Mouse (Mus musculus): ENCODE measurements at regions not wholly inside any gene's neighbourhood (a gene's known extent, or its start where the extent isn't known, plus 50 kb on each side); places are given as distances from the start of the nearest gene placed in this dataset.
A peak's percentile ranks its signal among the peaks of the same experiment; 100 is the strongest.

GRCm38 (mm10) chr1:76031171-76031922 lies 485.3 kb downstream of the Slc4a3 start:
- no peaks in the 10 kb centered on the region for H3K9me3 ChIP-seq (replicated peaks; ENCODE audit: control insufficient read depth, low read length)
- DNase-seq (ENCODE audit: low spot score): peak; percentile 24
- H3K4me2 ChIP-seq (ENCODE audit: low read depth, low read length): no peak overlapping the region
- H3K4me3 ChIP-seq (ENCODE audit: low read depth, low read length): no peak overlapping the region
- peaks cover 4% of the 10 kb centered on the region; the same call in 1 of the 2 replicates for H3K4me1 ChIP-seq (ENCODE audit: control insufficient read depth, insufficient read depth)
- peak overlapping the region; percentile 33; the same call in 1 of the 2 replicates for H3K27ac ChIP-seq (ENCODE audit: low read depth)
- H3K36me3 ChIP-seq (replicated peaks; ENCODE audit: control insufficient read depth, insufficient read depth, low read length): no peaks in the 10 kb centered on the region
- H3K27me3 ChIP-seq (ENCODE audit: control insufficient read depth, insufficient read depth, low read length): no peaks in the 10 kb centered on the region
- no peak for TF ChIP-seq CTCF (IDR thresholded peaks at IDR 0.05; ENCODE audit: low read depth)
- peak; percentile 44; the same call in 1 of the 2 replicates for ATAC-seq (ENCODE audit: insufficient read depth, low read depth)
- 46% methylated on average over 11 of the region's 11 CpGs for WGBS
- H3K9ac ChIP-seq (replicated peaks; ENCODE audit: low read depth, low read length): no peak overlapping the region

- WGBS: 76% methylated on average over 4 of the region's 4 CpGs
- no peaks in the 10 kb centered on the region for H3K27me3 ChIP-seq (ENCODE audit: control insufficient read depth, insufficient read depth, low read length)
These were observed 485.8 kb downstream of the Slc4a3 start for GRCm38 (mm10) chr1:76031923-76032285.

GRCm38 (mm10) chr1:76032626-76033025 lies 486.6 kb downstream of the Slc4a3 start:
- no peaks in the 10 kb centered on the region for H3K36me3 ChIP-seq (replicated peaks; ENCODE audit: control insufficient read depth, insufficient read depth, low read length)
- TF ChIP-seq EP300 (IDR thresholded peaks at IDR 0.05; ENCODE audit: low read depth): no peak
- no peak for TF ChIP-seq CTCF (IDR thresholded peaks at IDR 0.05; ENCODE audit: low read depth)
- no peak overlapping the region for H3K4me3 ChIP-seq (ENCODE audit: low read depth, low read length)
- H3K27ac ChIP-seq (ENCODE audit: low read depth): no peak overlapping the region
- H3K27me3 ChIP-seq (ENCODE audit: control insufficient read depth, insufficient read depth, low read length): no peaks in the 10 kb centered on the region
- H3K4me1 ChIP-seq (ENCODE audit: control insufficient read depth, insufficient read depth): peaks cover 4% of the 10 kb centered on the region; the same call in 1 of the 2 replicates
- no peaks in the 10 kb centered on the region for H3K9me3 ChIP-seq (replicated peaks; ENCODE audit: control insufficient read depth, low read length)
- no peak overlapping the region for H3K4me2 ChIP-seq (ENCODE audit: low read depth, low read length)
- WGBS: 62% methylated on average over 3 of the region's 3 CpGs
- H3K9ac ChIP-seq (replicated peaks; ENCODE audit: low read depth, low read length): no peak overlapping the region
- no peak for ATAC-seq (ENCODE audit: insufficient read depth, low read depth)
- no peak for DNase-seq (ENCODE audit: low spot score)

More at GRCm38 (mm10) chr1:76031923-76032285, 485.8 kb downstream of the Slc4a3 start:
- Histone ChIP-seq H3K27ac (ENCODE audit: low read depth) (no peak overlapping the region), H3K9ac (replicated peaks; ENCODE audit: low read depth, low read length) (no peak overlapping the region), H3K4me1 (ENCODE audit: control insufficient read depth, insufficient read depth) (peaks cover 4% of the 10 kb centered on the region; the same call in 1 of the 2 replicates), H3K4me2 (ENCODE audit: low read depth, low read length) (no peak overlapping the region), H3K4me3 (ENCODE audit: low read depth, low read length) (no peak overlapping the region), H3K9me3 (replicated peaks; ENCODE audit: control insufficient read depth, low read length) (no peaks in the 10 kb centered on the region), H3K36me3 (replicated peaks; ENCODE audit: control insufficient read depth, insufficient read depth, low read length) (no peaks in the 10 kb centered on the region)
- no peak for DNase-seq (ENCODE audit: low spot score)
- no peak for ATAC-seq (ENCODE audit: insufficient read depth, low read depth)
- TF ChIP-seq EP300 (IDR thresholded peaks at IDR 0.05; ENCODE audit: low read depth) (no peak), CTCF (IDR thresholded peaks at IDR 0.05; ENCODE audit: low read depth) (no peak)

GRCm38 (mm10) chr1:76036316-76036715 lies 490.2 kb downstream of the Slc4a3 start:
- DNase-seq (ENCODE audit: low spot score): no peak
- H3K27ac ChIP-seq (ENCODE audit: low read depth): no peak overlapping the region
- no peak for ATAC-seq (ENCODE audit: insufficient read depth, low read depth)
- H3K9ac ChIP-seq (replicated peaks; ENCODE audit: low read depth, low read length): no peak overlapping the region
- TF ChIP-seq CTCF (IDR thresholded peaks at IDR 0.05; ENCODE audit: low read depth) (no peak), EP300 (IDR thresholded peaks at IDR 0.05; ENCODE audit: low read depth) (no peak)
- no peak overlapping the region for H3K4me2 ChIP-seq (ENCODE audit: low read depth, low read length)
- no peaks in the 10 kb centered on the region for H3K9me3 ChIP-seq (replicated peaks; ENCODE audit: control insufficient read depth, low read length)
- 56% methylated on average over 3 of the region's 3 CpGs for WGBS
- no peaks in the 10 kb centered on the region for H3K27me3 ChIP-seq (ENCODE audit: control insufficient read depth, insufficient read depth, low read length)
- no peak overlapping the region for H3K4me3 ChIP-seq (ENCODE audit: low read depth, low read length)
- peaks cover 6% of the 10 kb centered on the region; the same call in 1 of the 2 replicates for H3K4me1 ChIP-seq (ENCODE audit: control insufficient read depth, insufficient read depth)
- H3K36me3 ChIP-seq (replicated peaks; ENCODE audit: control insufficient read depth, insufficient read depth, low read length): no peaks in the 10 kb centered on the region

GRCm38 (mm10) chr1:76039029-76039655 lies 493.1 kb downstream of the Slc4a3 start:
- Histone ChIP-seq H3K9ac (replicated peaks; ENCODE audit: low read depth, low read length) (no peak overlapping the region), H3K4me1 (ENCODE audit: control insufficient read depth, insufficient read depth) (peaks cover 6% of the 10 kb centered on the region; the same call in 1 of the 2 replicates), H3K4me3 (ENCODE audit: low read depth, low read length) (no peak overlapping the region), H3K4me2 (ENCODE audit: low read depth, low read length) (no peak overlapping the region), H3K9me3 (replicated peaks; ENCODE audit: control insufficient read depth, low read length) (no peaks in the 10 kb centered on the region), H3K36me3 (replicated peaks; ENCODE audit: control insufficient read depth, insufficient read depth, low read length) (no peaks in the 10 kb centered on the region), H3K27ac (ENCODE audit: low read depth) (peak overlapping the region; percentile 54), H3K27me3 (ENCODE audit: control insufficient read depth, insufficient read depth, low read length) (no peaks in the 10 kb centered on the region)
- DNase-seq (ENCODE audit: low spot score): peak; percentile 96
- 18% methylated on average over 4 of the region's 4 CpGs for WGBS
- peak; percentile 98 for ATAC-seq (ENCODE audit: insufficient read depth, low read depth)
- TF ChIP-seq CTCF (IDR thresholded peaks at IDR 0.05; ENCODE audit: low read depth) (peak; percentile 51), EP300 (IDR thresholded peaks at IDR 0.05; ENCODE audit: low read depth) (peak; percentile 99)

Measured in heart, postnatal 0 days (tissue).